Mouse (Mus musculus) left cerebral cortex, postnatal 10 days (tissue): ENCODE measurements around the gene Aicda. TPM values are rescaled to one million over a fixed set of nuclear protein-coding genes. Genes with fewer than 3 reads are reported as not detected.
A peak's percentile ranks its signal among the peaks of the same experiment; 100 is the strongest.

Experiments used
- DNase-seq, 2 experiments: peaks; one replicate each; pipeline ENCODE4 v3.0.0; 2021 to 2022; ENCODE audit warnings: low spot score in 2 of 2, mixed read lengths in 1 of 2; ENCODE audit errors: extremely low spot score in 1 of 2
- intact Hi-C: fragments of 180-260 bp; cut with DNase I; formaldehyde crosslinking; loops from one replicate; pipeline ENCODE4 v1.15.1; 2025
- total RNA-seq, 2 experiments: library from RNA; stranded (reverse); gene quantifications; 2 replicates each; pipeline ENCODE4 v1.2.3; 2021

The Aicda gene
- total RNA-seq, 2 experiments from 2014 or later, result not detected

DNA sequence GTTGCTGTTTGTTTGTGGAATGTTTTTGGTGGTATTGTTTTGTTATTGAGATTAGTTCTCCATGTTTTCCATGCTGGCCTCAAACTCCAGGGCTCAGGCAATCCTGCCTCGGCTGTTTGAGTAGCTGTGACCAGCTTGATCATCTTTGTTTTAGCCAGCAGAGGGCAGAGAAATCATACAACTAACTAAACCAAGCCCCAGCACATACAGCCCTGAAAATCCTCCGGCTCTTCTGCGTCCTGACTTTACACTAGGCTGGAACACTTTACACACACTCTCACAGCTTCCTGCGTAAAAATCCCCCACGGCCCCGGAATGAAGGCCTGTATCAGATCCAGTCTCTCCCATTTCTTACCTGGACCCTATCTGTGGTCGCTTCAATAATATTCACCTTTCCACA is 42.0 kb downstream of the Aicda start:
- DNase-seq, result peak; percentile 30 to 42
- intact Hi-C loops, result no loop called here

DNA sequence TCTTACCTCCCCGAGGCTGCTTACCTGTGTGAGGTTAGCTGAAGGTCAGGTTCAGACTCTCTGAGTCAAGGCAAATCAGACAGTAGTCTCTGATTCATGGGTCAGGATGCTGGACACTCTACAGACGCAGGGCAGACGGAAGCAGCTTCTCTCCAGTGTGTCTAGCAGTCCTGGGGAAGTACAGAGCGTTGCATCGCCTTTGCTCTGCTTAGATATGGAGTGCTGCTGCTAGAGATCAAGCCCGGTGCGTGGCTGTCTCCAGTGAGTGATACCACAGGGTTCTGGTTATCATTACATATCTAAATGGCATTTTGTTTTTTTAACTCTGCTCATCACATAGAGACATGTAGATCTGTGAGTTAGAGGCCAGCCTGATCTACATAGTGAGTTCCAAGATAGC is 43.0 kb downstream of the Aicda start:
- no peak for DNase-seq
- intact Hi-C loops, result no loop called here

DNA sequence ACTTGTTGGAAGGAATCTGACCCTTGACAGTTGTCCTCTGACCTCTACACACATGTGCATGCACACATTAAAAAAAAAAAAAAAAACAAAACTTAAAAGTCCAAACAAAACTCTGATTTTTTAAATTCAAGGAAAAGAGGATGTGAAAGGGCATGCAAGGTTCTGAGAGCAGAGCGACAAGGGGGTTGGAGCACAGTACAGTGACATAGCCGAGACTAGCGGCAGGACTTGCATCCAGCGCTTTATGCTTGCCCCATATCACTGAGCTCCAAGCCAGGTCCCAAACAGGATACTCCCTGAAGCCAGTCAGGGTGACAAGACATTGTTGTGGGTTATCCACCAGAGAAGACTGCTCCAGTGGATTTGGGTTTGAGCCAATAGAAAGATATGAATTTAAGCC is 44.4 kb downstream of the Aicda start:
- intact Hi-C loops, result no loop called here
- DNase-seq, result no peak

DNA sequence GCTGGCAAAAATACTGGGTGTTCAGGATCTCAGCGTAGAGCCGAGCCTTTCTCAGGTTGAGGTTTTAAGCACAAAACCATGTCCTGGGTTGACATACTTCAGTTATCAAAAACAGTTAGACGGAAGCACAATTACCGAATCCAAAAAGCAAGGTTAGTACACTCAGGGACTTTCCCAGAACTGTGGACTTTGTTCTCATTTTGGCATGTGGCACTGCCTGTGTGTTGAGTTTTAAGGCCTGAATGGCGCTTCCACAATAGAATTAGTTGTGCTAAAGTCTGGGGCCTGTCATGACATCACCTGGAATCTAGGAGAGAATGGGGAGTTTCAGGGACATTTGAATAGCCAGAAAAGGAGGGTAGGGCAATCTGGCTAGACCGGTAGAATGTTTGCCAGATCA is 44.8 kb downstream of the Aicda start:
- DNase-seq, result no peak
- intact Hi-C loops, result no loop called here

DNA sequence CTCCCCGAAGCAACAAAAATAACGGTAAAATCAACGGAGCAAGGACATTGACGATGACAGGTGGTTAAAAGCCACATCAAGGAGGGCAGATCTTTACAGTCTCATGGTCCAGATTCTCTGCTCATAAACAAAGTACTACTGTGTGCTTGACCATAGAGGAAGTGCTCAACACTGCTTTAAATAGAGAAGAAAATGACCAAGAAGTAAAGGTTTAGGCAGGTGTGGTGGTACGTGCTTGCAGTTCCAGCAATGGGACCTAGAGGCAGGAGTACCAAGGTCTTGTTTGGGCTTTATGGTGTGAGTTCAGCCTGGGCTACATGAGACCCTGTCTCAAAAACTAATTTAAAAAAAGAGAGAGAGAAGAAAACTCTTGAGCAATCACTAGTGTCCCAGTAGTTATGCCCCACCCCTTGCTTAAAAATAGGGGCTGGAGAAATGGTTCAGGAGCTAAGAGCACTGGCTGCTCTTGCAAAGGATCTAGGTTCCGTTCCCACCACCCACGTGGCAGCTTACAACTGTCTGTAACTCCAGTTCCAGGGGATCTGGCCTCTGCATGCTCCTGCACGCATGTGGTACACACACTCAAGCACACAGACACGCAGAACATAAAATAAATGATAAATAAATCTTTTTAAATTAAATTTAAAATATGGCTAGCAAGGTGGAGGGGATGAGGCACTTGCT is 45.6 kb downstream of the Aicda start:
- intact Hi-C loops, result no loop called here

DNA sequence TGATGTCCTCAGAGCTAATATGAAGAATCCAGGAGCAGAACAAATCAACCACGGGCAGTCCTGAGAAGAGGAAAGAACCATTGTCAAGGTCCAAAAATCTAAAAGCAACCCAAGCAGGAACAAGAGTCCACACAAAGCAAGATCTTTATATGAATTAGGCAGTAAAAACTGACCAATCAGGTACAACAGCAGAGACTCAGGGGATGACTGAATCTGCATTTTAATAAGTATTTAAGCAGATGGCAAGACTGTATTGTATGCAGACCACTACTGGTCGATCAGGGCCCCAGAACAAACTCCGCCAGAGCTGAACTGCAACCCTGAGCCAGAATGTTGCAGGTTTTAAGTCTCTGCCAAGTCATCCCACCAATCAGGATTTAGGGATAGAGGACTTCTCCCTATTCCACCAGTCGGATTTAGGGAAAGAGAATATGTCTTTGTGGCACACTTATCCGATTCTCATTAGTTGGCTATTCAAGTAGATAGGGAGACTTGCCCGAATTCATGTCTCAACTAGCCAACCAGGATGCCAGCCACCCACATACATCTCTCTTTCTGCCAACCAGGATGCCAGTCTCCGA is 46.6 kb downstream of the Aicda start:
- intact Hi-C loops, result no loop called here
- no peak for DNase-seq

More for the DNA sequence above, 45.6 kb downstream of the Aicda start:
- DNase-seq, result no peak

DNA sequence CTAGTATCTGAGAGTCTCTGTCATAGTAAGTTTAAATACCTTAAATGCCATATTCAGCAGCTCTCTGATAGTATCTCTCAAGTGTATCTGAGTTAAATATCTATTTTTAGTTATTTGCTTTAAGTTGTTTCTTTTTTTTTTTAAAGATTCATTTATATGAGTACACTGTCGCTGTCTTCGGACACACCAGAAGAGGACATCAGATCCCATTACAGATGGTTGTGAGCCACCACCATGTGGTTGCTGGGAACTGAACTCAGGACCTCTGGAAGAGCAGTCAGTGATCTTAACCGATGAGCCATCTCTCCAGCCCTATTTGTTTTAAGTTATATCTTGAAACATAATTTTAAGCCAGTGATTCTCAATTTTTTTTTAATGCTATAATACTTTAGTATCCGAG is 47.4 kb downstream of the Aicda start:
- DNase-seq, result no peak
- intact Hi-C loops, result no loop called here

DNA sequence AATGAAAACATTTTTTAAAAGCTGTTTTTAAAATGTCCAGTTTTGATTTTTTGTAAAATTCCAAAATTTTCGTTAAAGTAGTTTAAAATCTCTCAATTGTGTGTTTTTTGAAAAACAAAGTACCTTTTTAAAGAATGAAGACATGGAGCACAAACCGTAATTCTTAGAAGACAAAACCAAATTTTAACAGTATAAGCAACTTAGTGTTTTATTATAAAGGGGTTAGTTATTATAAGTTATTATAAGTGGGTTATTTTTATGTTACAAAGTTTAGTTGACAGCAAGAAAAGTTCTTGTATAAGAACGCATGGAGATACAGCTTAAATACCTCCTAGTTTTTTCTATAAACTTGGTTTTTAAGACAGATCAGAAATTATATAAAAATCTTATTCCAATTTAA is 48.0 kb downstream of the Aicda start:
- no peak for DNase-seq
- intact Hi-C loops, result no loop called here

DNA sequence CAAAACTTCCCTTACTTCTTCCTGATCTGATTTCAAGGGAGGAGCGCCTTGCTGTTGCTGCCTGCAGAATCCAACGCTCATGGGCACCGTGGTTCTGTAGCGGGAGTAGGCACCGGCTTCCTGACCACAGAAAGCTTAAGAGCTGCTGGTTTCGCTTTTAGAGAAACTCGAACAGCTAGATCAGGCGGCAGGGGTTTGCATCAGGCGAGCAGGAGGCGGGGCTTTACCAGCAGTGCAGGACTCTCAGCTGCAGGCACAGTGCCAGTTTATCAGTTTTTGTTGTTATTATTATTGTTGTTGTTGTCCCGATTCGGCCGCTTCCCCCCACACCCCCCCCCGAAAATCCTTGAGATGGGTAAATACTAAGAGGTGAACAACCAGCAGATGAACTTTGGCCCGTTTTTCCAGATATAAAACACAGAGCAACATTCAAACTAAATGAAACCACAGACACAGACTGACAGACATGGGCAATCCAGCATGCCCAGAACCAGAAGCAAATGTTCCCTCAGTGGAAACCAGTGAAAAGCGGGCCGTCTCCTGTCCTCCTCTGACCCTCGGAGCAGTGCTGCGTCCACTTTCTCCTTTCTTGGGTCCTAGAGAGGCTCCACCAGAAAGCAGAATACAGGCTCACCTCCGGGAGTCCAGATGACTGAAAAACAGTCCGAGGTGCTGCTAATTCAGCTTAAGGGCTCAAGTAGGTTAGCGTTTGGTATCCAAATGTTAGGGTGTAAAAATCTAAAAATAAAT is 48.8 kb downstream of the Aicda start, which contains the start of gene Apobec1:
Gene Apobec1, minus strand, starts transcription at position 203 of the 750 bp plus-strand sequence.
- peak; percentile 58 to 85 for DNase-seq
- intact Hi-C loops, result no loop called here

DNA sequence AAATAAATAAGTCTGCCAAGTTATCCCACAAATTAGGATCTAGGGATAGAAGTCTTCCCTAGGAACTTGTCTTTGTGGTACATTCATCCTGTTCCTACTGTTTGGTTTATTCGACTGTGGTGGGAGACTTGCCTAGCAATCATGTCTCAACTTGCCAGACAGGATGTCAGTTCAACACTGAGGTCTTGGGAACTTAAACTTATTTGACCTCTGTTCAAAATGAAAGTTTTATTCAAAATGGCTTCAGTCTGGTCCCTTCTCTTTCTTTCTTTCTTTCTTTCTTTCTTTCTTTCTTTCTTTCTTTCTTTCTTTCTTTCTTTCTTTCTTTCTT is 49.4 kb downstream of the Aicda start:
- intact Hi-C loops, result no loop called here
- no peak for DNase-seq

DNA sequence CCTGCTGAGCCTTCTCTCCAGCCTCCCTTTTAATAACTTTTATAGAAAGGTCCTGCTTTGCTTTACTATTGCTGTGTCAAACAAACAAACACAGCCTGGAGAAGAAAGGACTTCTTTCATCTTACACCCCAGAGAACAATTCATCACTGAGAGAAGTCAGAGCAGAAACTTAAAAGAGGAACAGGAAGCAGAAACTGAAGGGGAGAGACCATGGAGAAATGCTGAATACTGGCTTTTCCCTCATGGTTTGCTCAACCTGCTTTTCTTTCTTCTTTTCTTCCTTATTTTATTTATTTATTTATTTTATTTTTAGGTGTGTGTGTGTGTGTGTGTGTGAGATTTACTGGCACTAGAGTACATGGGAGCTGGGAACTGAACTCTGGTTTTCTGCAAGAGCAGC is 50.7 kb downstream of the Aicda start:
- no peak for DNase-seq
- intact Hi-C loops, result no loop called here

DNA sequence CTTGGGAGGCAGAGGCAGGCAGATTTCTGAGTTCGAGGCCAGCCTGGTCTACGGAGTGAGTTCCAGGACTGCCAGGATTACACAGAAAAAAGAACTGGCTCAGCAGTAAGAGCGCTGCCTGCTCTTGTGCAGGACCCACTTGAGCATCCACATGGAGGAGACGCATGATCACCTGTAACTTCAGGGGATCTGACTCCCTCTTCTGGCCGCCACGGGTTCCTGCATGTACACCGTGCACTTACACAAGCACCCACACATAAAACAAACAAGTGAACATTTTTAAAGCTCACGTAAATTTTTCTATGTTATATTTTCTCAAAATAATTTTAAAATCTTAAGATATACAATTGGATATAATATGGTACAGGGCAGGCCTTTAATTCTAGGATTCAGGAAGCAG is 51.9 kb downstream of the Aicda start:
- intact Hi-C loops, result no loop called here
- DNase-seq, result no peak

DNA sequence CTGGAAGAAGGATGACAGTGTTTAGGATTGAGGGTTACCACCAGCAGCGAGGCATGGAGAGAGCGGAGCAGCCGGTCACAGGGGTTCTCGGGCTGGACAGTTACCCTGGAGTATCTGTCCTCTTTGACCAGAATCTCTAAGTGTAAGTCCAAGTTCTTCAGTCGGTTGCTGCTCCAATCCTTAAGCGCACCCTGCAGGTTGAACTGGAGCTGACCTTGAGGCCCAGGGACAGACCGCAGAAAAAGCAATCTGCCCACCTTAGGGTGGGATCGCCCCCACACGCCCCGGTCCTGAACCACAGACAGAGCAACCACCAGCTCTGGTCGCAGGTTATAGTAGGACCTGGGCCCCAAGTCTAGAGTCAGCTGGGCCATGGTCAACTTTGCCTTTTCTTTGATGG is 53.1 kb downstream of the Aicda start:
- DNase-seq, result no peak
- intact Hi-C loops, result no loop called here

DNA sequence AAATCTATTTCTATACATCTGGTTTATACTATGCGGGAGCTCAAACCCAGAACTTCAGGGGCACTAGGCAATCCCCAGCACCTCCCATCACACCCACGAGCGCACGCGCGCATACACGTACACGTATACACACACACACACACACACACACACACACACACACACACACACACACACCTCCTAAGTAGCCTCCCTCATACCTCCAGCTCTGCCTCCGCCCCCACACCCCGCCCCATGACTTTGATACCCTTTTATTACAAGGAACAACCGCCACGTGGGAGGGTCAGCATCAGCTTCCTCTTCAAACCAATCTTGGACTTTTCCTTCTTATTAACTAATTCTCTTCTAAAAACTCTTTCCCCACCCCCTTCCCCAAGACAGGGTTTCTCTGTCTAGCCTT is 54.1 kb downstream of the Aicda start:
- intact Hi-C loops, result no loop called here
- no peak for DNase-seq

DNA sequence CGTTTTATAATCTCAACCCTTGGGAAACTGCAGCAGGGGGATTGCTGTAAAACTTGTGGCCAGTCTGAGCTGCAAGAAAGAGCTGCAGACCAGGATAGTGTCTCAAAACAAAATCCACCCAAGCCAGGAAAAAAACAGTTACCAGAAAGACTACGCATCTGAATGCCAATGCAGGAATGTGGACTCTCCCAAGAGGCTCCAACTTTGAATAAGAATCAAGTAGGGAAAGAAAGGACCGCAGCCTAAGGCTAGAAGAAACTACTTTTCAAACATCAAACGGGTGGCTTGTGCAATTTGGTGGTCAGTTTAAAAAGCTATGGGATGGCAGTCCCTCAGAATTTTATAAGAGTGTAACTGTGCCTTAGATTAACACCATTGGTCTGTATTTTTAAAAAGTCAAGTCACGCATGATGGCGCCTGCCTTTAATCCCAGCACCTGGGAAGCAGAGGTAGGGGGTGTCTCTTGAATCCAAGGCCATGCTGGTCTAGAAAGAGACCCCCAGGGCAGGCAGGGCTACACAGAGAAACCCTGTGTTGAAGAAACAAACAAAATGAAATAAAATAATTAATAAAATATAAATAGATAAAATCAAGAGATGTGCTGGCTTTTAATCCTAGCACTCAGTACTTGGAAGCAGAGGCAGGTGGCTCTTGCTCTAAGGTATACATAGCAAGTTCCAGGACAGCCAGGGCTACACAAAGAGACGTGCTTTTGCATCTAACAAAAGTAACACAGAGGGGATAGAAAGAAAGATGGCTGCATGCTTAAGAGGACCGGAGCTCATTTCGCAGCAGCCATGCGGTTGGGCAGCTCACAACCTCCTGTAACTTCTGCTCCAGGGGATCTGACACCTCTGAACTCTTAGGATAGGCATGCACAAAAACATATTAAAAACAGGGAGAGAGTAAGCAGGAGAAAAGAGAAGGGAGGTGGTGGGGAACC is 55.1 kb downstream of the Aicda start:
- no peak for DNase-seq
- intact Hi-C loops, result no loop called here

DNA sequence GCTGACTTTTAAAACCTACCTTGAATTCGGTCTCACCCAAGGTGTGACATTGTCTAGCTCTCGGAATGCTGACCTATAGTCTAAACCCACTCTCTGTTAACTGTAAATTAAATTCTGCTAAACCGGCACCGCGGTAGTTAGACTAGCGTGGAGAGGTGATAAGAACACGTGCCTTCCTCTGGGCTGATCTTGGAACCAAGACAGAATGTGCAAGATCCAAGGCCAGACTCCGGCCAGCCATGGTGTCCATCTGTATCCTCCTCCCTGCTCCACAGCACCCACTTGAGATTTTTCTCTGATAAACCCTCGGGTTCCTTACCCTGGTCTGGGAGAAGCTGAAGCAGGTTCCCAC is 55.8 kb downstream of the Aicda start:
- intact Hi-C loops, result no loop called here
- DNase-seq, result no peak

DNA sequence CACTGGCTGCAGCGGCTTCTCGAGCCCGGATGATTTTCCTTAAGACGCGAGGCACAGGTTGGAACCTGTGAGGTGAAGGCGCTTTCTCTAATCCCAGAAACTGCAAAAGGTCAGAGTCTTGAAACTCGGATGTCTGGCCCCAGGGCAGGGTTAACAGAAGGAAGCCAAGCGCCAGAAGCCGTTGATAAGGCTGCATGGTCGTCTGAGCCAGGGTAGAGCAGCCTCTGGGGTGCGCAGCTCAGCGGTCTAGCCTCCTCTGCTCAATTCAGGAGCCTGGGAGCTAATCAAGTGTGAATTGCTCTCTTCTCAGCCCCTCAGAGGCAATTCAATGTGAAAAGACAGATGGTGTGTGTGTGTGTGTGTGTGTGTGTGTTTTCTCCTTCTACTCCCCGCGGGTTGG is 56.2 kb downstream of the Aicda start, which contains the start of gene Gdf3:
Gene Gdf3, minus strand, starts transcription at position 317 of the 400 bp plus-strand sequence.
- no peak for DNase-seq
- intact Hi-C loops, result no loop called here

DNA sequence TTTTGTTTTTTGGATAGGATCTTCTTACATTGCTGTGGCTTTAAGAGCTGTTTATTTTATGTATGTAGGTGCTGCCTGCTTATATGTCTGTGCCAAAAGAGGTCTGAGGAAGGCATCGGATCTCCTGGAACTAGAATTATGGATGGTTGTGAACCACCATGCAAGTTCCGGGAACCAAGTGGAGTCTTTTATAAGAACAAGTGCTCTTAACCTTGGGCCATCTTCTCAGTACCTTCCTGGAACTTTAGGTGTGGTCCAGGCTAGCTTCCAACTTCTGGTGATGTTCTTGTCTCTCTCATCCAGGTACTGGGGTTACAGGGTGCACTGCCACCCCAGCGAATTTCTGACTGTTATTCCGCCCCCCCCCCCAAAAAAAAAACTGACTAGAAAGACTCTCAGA is 58.8 kb downstream of the Aicda start:
- DNase-seq, result no peak
- intact Hi-C loops, result no loop called here
